Mouse (Mus musculus) liver, embryonic 16.5 days (tissue): ENCODE measurements at regions not wholly inside any gene's neighbourhood (a gene's known extent, or its start where the extent isn't known, plus 50 kb on each side); places are given as distances from the start of the nearest gene placed in this dataset.

ENCODE experiments used
- ATAC-seq: fragments of 200-750 bp; cut with Nextera tagmentation; 2 replicates; pipeline ENCODE4 v1.8.0; 2017; ENCODE audit warnings: low read depth, mild to moderate bottlenecking, moderate number of reproducible peaks, moderate library complexity
- H3K27ac ChIP-seq: fragments of 300-500 bp; sonication (generic); 2 replicates; pipeline ENCODE4 v1.5.1; 2014; ENCODE audit warnings: mild to moderate bottlenecking, low read length
- H3K27me3 ChIP-seq: fragments of 300-500 bp; sonication (generic); 2 replicates; pipeline ENCODE4 v1.6.1; 2014; ENCODE audit warnings: low read depth, low read length, mixed read lengths; ENCODE audit not compliant: control insufficient read depth, insufficient read depth
- H3K36me3 ChIP-seq: fragments of 300-500 bp; sonication (generic); 2 replicates; pipeline ENCODE4 v1.6.1; 2014; ENCODE audit warnings: mild to moderate bottlenecking; ENCODE audit not compliant: control insufficient read depth, insufficient read depth
- H3K4me1 ChIP-seq: fragments of 300-500 bp; sonication (generic); 2 replicates; pipeline ENCODE4 v1.6.1; 2014; ENCODE audit warnings: low read depth, low read length, mixed read lengths; ENCODE audit not compliant: control insufficient read depth
- H3K4me2 ChIP-seq: fragments of 300-500 bp; sonication (generic); 2 replicates; pipeline ENCODE4 v1.6.1; 2014; ENCODE audit warnings: low read depth, low read length, mixed read lengths
- H3K4me3 ChIP-seq: fragments of 300-500 bp; sonication (generic); 2 replicates; pipeline ENCODE4 v1.5.1; 2014; ENCODE audit warnings: low read depth, mild to moderate bottlenecking, low read length
- H3K9ac ChIP-seq: fragments of 300-500 bp; sonication (generic); 2 replicates; pipeline ENCODE4 v1.6.1; 2014; ENCODE audit warnings: low read depth, low read length
- H3K9me3 ChIP-seq: fragments of 300-500 bp; sonication (generic); replicated peaks from 2 replicates; pipeline ENCODE4 v1.6.1; 2016; ENCODE audit warnings: low read length; ENCODE audit not compliant: control insufficient read depth
- WGBS: fragments of 180-500 bp; shearing (Covaris S2); extraction: QIAGEN DNeasy Blood & Tissue Kit; methylation state at CpG from one replicate; pipeline ENCODE4 v1.1.7; 2014; ENCODE audit not compliant: insufficient replicate concordance; 5-methylcytosine and 5-hydroxymethylcytosine counted together

DNA sequence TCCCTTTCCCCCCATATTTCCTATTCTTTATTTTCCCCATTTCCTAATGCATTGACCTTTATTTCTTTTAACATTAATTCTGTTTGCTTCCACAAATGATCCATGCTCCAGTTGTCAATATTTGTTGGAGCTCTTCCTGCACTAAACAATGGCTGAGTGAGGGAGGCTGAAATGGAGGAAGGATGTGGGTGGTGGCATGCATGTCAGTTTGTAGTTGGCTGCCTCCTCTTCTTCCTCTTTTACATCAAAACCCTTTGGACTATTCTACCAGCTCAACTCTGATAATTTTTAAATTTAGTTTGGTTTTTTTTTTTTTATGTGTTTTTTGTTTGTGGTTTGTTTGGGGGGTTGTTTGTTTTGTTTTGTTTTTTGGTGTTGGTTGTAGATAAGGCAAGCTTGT lies 313.5 kb upstream of the Meis1 start:
- no peak overlapping the region for H3K4me3 ChIP-seq
- H3K27ac ChIP-seq, result no peak overlapping the region
- no peak overlapping the region for H3K9ac ChIP-seq
- no peaks in the 10 kb centered on the region for H3K36me3 ChIP-seq
- no peaks in the 10 kb centered on the region for H3K9me3 ChIP-seq
- no peaks in the 10 kb centered on the region for H3K27me3 ChIP-seq
- no peak for ATAC-seq
- no peak overlapping the region for H3K4me2 ChIP-seq
- H3K4me1 ChIP-seq, result no peaks in the 10 kb centered on the region

DNA sequence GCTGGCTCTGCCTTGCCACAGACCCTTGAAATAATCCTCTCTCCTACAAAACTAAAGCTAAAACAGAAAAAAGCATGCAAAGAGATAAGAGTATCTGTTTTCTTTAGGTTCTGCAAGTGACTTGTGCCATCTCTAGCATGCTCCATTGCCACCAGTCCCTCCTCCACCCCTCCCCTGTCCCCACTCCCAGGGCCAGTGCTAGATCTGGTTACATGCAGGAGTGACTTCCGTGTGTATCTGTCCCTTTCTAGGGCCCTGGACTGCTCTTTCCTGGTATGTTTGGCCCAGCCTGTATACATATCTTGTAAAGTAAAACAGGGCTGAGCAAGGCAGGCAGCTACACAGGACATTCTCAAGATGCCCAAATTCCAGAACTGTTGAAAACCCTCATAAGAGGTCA lies 313.9 kb upstream of the Meis1 start:
- Histone ChIP-seq H3K27ac (no peak overlapping the region), H3K27me3 (no peaks in the 10 kb centered on the region), H3K4me1 (no peaks in the 10 kb centered on the region), H3K4me3 (no peak overlapping the region), H3K36me3 (no peaks in the 10 kb centered on the region), H3K9me3 (no peaks in the 10 kb centered on the region), H3K4me2 (no peak overlapping the region), H3K9ac (no peak overlapping the region)
- no peak for ATAC-seq
- 18% methylated on average over 1 of the region's 1 CpGs for WGBS

DNA sequence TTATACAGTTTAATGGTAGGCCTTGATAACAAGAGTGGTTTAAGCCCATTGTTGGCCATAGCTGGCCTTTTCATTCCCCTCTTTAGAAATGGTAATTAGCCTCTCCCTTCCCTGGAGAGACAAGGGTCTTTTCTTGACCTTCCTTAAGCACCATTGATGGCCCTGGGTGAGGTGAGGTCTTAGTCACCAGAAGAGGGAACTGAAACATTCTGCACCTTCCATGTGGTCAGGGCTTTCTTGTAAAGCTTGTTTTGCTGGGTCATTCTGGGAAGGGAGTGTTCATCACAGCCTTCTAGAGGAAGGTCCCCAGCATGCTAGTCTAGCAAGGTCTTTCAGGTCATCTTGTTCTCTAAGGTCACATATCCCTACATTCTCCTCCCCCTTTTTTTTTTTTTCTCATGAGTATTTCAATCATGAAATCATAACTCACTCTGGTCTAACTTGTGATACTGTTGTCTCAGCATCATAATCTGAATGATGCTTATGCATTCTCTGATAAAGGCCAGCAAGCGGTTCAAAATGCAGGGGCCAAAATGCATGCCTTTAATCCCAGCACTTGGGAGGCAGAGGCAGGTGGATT lies 315.2 kb upstream of the Meis1 start:
- Histone ChIP-seq H3K36me3 (no peaks in the 10 kb centered on the region), H3K4me2 (no peak overlapping the region), H3K27ac (no peak overlapping the region), H3K27me3 (no peaks in the 10 kb centered on the region), H3K9ac (no peak overlapping the region), H3K4me3 (no peak overlapping the region), H3K9me3 (no peaks in the 10 kb centered on the region), H3K4me1 (no peaks in the 10 kb centered on the region)
- ATAC-seq, result no peak
- WGBS, result 75% methylated on average over 1 of the region's 1 CpGs

DNA sequence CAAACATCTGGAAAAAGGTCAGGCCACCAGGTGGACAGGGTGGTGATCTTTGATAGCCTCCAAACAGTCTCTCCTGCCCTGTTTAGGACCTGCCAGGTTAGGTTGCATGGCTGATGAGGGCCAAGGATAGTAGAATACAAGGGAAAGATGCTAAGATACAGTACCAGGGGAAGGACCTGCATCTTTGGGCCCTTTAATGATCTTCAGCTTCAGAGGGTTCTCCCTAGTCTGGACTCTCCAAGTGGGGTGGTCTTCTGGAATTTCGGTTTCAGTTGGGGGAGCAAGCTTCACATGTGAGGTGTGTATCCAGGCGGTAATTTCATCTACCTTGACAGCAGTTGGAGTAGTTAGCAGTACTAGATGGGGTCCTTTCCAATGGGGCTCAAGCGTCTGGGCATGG lies 316.6 kb upstream of the Meis1 start:
- Histone ChIP-seq H3K27me3 (no peaks in the 10 kb centered on the region), H3K27ac (no peak overlapping the region), H3K9ac (no peak overlapping the region), H3K9me3 (no peaks in the 10 kb centered on the region), H3K4me3 (no peak overlapping the region), H3K4me1 (no peaks in the 10 kb centered on the region), H3K36me3 (no peaks in the 10 kb centered on the region), H3K4me2 (no peak overlapping the region)
- WGBS, result 69% methylated on average over 3 of the region's 3 CpGs
- ATAC-seq, result no peak

DNA sequence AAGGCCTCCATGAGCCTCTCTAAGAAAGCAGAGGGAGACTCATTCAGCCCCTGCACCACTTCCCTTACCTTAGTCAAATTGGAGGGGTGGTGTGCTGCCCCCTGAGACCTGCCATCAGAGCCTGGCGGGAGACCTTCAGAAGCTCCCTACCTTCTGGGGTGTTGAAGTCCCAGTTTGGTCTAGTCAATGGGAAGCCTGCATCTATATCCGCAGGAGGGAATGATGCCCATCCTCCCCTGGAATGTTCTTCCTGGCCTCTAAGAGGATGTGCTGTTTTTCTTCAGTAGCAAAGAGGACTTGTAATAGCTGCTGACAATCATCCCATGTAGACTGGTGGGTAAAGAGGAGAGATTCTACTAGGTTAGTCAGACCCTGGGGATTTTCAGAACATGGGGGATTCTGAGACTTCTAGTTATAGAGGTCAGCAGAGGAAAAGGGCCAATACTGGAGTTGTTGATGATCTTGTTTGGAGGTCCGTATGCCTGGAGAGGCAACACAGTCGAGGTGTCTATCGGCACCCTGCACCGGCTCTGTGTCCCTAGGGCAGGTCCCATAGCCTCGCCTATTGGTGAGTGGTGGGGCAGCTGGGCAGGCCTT lies 321.0 kb upstream of the Meis1 start:
- no peak overlapping the region for H3K27ac ChIP-seq
- H3K4me2 ChIP-seq, result no peak overlapping the region
- no peaks in the 10 kb centered on the region for H3K36me3 ChIP-seq
- ATAC-seq, result no peak
- no peaks in the 10 kb centered on the region for H3K9me3 ChIP-seq
- no peaks in the 10 kb centered on the region for H3K27me3 ChIP-seq
- no peak overlapping the region for H3K4me3 ChIP-seq
- no peaks in the 10 kb centered on the region for H3K4me1 ChIP-seq
- WGBS, result 68% methylated on average over 7 of the region's 7 CpGs
- no peak overlapping the region for H3K9ac ChIP-seq

DNA sequence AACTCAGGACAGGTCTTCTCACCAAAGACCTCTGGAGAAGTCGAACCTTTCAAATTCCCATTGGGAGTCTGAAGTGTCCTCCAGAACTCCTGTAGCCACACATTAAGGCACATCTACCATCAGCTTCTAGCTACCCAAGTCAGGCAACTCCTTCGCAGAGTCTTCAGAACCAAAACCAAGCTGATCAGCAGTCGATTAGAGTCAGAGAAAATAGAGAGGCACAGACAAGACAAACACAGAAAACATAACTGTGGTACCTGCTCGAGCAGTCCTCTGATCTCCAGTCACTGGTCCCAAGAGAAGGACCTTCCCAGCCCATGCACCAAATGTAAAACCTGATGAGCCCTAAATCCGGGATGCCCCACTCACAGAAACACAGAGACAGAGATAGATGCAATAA lies 322.1 kb upstream of the Meis1 start:
- no peak overlapping the region for H3K4me2 ChIP-seq
- 52% methylated on average over 5 of the region's 5 CpGs for WGBS
- ATAC-seq, result no peak

DNA sequence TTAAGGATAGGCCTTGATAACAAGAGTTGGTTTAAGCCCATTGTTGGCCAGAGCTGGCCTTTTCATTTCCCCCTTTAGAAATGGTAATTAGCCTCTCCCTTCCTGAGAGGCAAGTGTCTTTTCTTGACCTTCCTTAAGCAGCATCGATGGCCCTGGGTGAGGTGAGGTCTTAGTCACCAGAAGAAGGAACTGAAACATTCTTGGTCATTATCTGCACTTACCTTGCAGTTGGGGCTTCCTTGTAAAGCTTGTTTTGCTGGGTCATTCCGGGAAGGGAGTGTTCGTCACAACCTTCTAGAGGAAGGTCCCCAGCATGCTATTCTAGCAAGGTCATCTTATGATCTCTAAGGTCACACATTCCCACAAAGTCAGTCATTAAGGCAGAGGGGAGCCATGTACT lies 322.6 kb upstream of the Meis1 start:
- Histone ChIP-seq H3K4me3 (no peak overlapping the region), H3K4me1 (no peaks in the 10 kb centered on the region), H3K36me3 (no peaks in the 10 kb centered on the region), H3K9ac (no peak overlapping the region), H3K9me3 (no peaks in the 10 kb centered on the region), H3K4me2 (no peak overlapping the region), H3K27me3 (no peaks in the 10 kb centered on the region), H3K27ac (no peak overlapping the region)
- no peak for ATAC-seq
- 21% methylated on average over 3 of the region's 3 CpGs for WGBS

More for the DNA sequence above, 322.1 kb upstream of the Meis1 start:
- Histone ChIP-seq H3K4me1 (no peaks in the 10 kb centered on the region), H3K9me3 (no peaks in the 10 kb centered on the region), H3K9ac (no peak overlapping the region), H3K36me3 (no peaks in the 10 kb centered on the region), H3K27me3 (no peaks in the 10 kb centered on the region), H3K4me3 (no peak overlapping the region), H3K27ac (no peak overlapping the region)

DNA sequence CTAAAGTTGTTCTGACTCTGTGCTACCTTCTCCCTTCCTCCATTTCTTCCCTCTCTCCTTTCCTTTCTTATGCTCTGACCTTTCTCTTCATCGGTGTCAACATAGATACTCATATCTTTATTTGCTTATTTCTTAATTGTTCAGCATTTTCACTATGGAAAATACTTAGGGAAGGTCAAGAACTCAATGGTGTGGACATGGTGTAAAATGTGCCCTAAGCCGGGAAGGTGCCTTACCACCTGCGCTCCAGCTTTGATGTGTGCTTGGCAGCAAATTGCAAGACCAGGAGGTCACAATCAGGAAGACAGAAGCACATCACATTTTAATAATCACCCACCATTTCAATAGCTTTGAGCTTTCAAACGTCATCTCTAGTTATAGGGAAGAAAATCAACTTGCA lies 324.0 kb upstream of the Meis1 start:
- no peaks in the 10 kb centered on the region for H3K4me1 ChIP-seq
- 62% methylated on average over 4 of the region's 4 CpGs for WGBS
- no peak for ATAC-seq
- no peak overlapping the region for H3K9ac ChIP-seq
- H3K27ac ChIP-seq, result no peak overlapping the region
- H3K27me3 ChIP-seq, result no peaks in the 10 kb centered on the region
- no peak overlapping the region for H3K4me2 ChIP-seq
- no peaks in the 10 kb centered on the region for H3K9me3 ChIP-seq
- no peaks in the 10 kb centered on the region for H3K36me3 ChIP-seq
- H3K4me3 ChIP-seq, result no peak overlapping the region

DNA sequence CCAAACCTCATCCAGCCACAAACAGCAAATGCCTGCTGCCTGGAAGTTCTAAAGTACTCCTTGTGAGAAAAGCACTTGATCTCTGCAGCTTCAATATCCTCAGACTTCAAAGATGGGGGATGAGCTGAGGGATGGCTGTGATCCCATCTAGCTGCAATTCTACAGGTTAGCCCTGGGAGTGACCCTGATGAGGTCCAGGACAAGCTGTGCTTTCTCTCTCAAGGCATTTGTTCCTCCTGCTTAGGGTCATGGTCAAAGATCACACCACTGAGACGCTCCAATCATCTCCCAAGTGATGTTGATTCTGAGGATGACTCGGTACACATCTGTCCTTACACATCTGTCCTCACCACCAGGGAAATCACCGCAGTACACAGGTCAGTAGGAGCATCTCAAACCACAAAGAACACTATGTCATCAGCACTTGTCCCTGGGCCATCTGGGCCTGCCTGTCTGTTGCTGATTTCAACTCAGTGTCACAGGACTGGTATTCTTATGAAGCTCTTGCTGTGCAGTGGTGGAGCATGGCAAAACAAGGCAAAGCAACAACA lies 327.6 kb upstream of the Meis1 start:
- H3K36me3 ChIP-seq, result no peaks in the 10 kb centered on the region
- H3K4me3 ChIP-seq, result no peak overlapping the region
- H3K27ac ChIP-seq, result no peak overlapping the region
- 67% methylated on average over 3 of the region's 3 CpGs for WGBS
- no peaks in the 10 kb centered on the region for H3K4me1 ChIP-seq
- H3K4me2 ChIP-seq, result no peak overlapping the region
- no peak overlapping the region for H3K9ac ChIP-seq
- H3K27me3 ChIP-seq, result no peaks in the 10 kb centered on the region
- ATAC-seq, result no peak
- H3K9me3 ChIP-seq, result no peaks in the 10 kb centered on the region
